Mouse (Mus musculus): ENCODE data around the gene Tmem199.

- no peak for TF ChIP-seq HCFC1 (IDR thresholded peaks at IDR 0.05; ENCODE audit: borderline replicate concordance, insufficient read depth, low read length)
- TF ChIP-seq CHD2 (IDR thresholded peaks at IDR 0.05; ENCODE audit: low read depth, low read length): no peak
Measured at GRCm38 (mm10) chr11:78495904-78496303, 16.1 kb downstream of the Tmem199 start.
